Mouse (Mus musculus) neural tube, embryonic 14.5 days (tissue): ENCODE results near the gene Fam124b. TPM values are rescaled to one million over a fixed set of nuclear protein-coding genes. Genes with fewer than 3 reads are reported as not detected.

Experiments
- ATAC-seq: fragments of 200-750 bp; cut with Nextera tagmentation; 2 replicates; pipeline ENCODE4 v1.8.0; 2017; ENCODE audit warnings: low read depth, mild to moderate bottlenecking, moderate TSS enrichment, moderate library complexity
- H3K27ac ChIP-seq: fragments of 300-500 bp; sonication (generic); 2 replicates; pipeline ENCODE4 v1.5.1; 2014; ENCODE audit warnings: low read depth, mild to moderate bottlenecking, control low read depth, low read length, moderate library complexity, mixed read lengths
- H3K27me3 ChIP-seq: fragments of 300-500 bp; sonication (generic); 2 replicates; pipeline ENCODE4 v1.6.1; 2014; ENCODE audit warnings: low read length; ENCODE audit not compliant: control insufficient read depth, insufficient read depth
- H3K36me3 ChIP-seq: fragments of 300-500 bp; sonication (generic); 2 replicates; pipeline ENCODE4 v1.6.1; 2014; ENCODE audit warnings: low read length, mixed read lengths; ENCODE audit not compliant: control insufficient read depth, insufficient read depth
- H3K4me1 ChIP-seq: fragments of 300-500 bp; sonication (generic); 2 replicates; pipeline ENCODE4 v1.6.1; 2014; ENCODE audit warnings: low read length; ENCODE audit not compliant: control insufficient read depth, insufficient read depth
- H3K4me2 ChIP-seq: fragments of 300-500 bp; sonication (generic); 2 replicates; pipeline ENCODE4 v1.6.1; 2014; ENCODE audit warnings: mild to moderate bottlenecking, low read depth, low read length, control low read depth
- H3K4me3 ChIP-seq: fragments of 300-500 bp; sonication (generic); 2 replicates; pipeline ENCODE4 v1.5.1; 2014; ENCODE audit warnings: low read depth, low read length, control low read depth, mixed read lengths
- H3K9ac ChIP-seq: fragments of 300-500 bp; sonication (generic); replicated peaks from 2 replicates; pipeline ENCODE4 v1.6.1; 2014; ENCODE audit warnings: low read depth, mild to moderate bottlenecking, control low read depth, low read length, mixed read lengths
- H3K9me3 ChIP-seq: fragments of 300-500 bp; sonication (generic); 2 replicates; pipeline ENCODE4 v1.6.1; 2016; ENCODE audit warnings: low read length; ENCODE audit not compliant: control insufficient read depth
- WGBS: fragments of 180-500 bp; shearing (Covaris S2); extraction: QIAGEN DNeasy Blood & Tissue Kit; methylation state at CpG from one replicate; pipeline ENCODE4 v1.1.7; 2014; 5-methylcytosine and 5-hydroxymethylcytosine counted together
- polyA plus RNA-seq: library from polyadenylated mRNA; unstranded; fragments of >200 nt; fragmentation: Nextera tagmentation; extraction: Ambion mirVana; gene quantifications from 2 replicates; pipeline ENCODE4 v1.2.1, GENCODE M21; 2014

Gene Fam124b
- 0.48 and 0.56 TPM in 2 replicates for polyA plus RNA-seq

GRCm38 (mm10) chr1:80218268-80218667 is at the start of gene Fam124b:
Fam124b (minus strand) TSS chr1:80218473.
- no peak within 1 kb of the TSS for H3K27ac ChIP-seq
- H3K4me1 ChIP-seq = no peaks in the 10 kb centered on the region
- no peak within 1 kb of the TSS for H3K4me3 ChIP-seq
- H3K4me2 ChIP-seq = no peak within 1 kb of the TSS
- H3K36me3 ChIP-seq = no peaks in the 10 kb centered on the region
- H3K27me3 ChIP-seq = no peaks in the 10 kb centered on the region
- no peak; the same call in 1 of the 2 replicates for ATAC-seq
- WGBS = 68% methylated on average over 6 of the region's 6 CpGs
- H3K9ac ChIP-seq = no peak within 1 kb of the TSS
- H3K9me3 ChIP-seq = no peaks in the 10 kb centered on the region

GRCm38 (mm10) chr1:80260443-80260842 is 42.2 kb upstream of the Fam124b start:
- Histone ChIP-seq H3K4me3 (no peak overlapping the region), H3K27me3 (no peaks in the 10 kb centered on the region), H3K27ac (no peak overlapping the region), H3K36me3 (no peaks in the 10 kb centered on the region), H3K4me2 (no peak overlapping the region), H3K9me3 (no peaks in the 10 kb centered on the region), H3K9ac (no peak overlapping the region), H3K4me1 (no peaks in the 10 kb centered on the region)
- WGBS = 48% methylated on average over 1 of the region's 1 CpGs
- no peak for ATAC-seq

- Histone ChIP-seq H3K4me1 (no peaks in the 10 kb centered on the region), H3K36me3 (no peaks in the 10 kb centered on the region), H3K4me3 (no peak overlapping the region), H3K27ac (no peak overlapping the region), H3K27me3 (no peaks in the 10 kb centered on the region), H3K9ac (no peak overlapping the region), H3K9me3 (no peaks in the 10 kb centered on the region), H3K4me2 (no peak overlapping the region)
- WGBS = 75% methylated on average over 4 of the region's 4 CpGs
- ATAC-seq = no peak
These were observed 40.4 kb upstream of the Fam124b start for GRCm38 (mm10) chr1:80258632-80259031.

- Histone ChIP-seq H3K9me3 (no peaks in the 10 kb centered on the region), H3K4me2 (no peak overlapping the region), H3K4me3 (no peak overlapping the region), H3K4me1 (no peaks in the 10 kb centered on the region), H3K9ac (no peak overlapping the region), H3K36me3 (no peaks in the 10 kb centered on the region), H3K27ac (no peak overlapping the region), H3K27me3 (no peaks in the 10 kb centered on the region)
- no peak for ATAC-seq
These were observed 35.0 kb upstream of the Fam124b start for GRCm38 (mm10) chr1:80253309-80253708.

- Histone ChIP-seq H3K9ac (no peak overlapping the region), H3K4me3 (no peak overlapping the region), H3K27ac (no peak overlapping the region), H3K36me3 (no peaks in the 10 kb centered on the region), H3K9me3 (no peaks in the 10 kb centered on the region), H3K4me2 (no peak overlapping the region), H3K4me1 (no peaks in the 10 kb centered on the region), H3K27me3 (no peaks in the 10 kb centered on the region)
- WGBS = 95% methylated on average over 5 of the region's 5 CpGs
- no peak for ATAC-seq
These were observed 32.0 kb upstream of the Fam124b start for GRCm38 (mm10) chr1:80250247-80250646.

GRCm38 (mm10) chr1:80247131-80247530 is 28.9 kb upstream of the Fam124b start:
- H3K27me3 ChIP-seq = no peaks in the 10 kb centered on the region
- no peak overlapping the region for H3K9ac ChIP-seq
- H3K4me3 ChIP-seq = no peak overlapping the region
- H3K9me3 ChIP-seq = no peaks in the 10 kb centered on the region
- ATAC-seq = no peak
- H3K4me1 ChIP-seq = no peaks in the 10 kb centered on the region
- H3K36me3 ChIP-seq = no peaks in the 10 kb centered on the region
- no peak overlapping the region for H3K27ac ChIP-seq
- H3K4me2 ChIP-seq = no peak overlapping the region

GRCm38 (mm10) chr1:80244123-80244522 is 25.9 kb upstream of the Fam124b start:
- H3K4me2 ChIP-seq = no peak overlapping the region

GRCm38 (mm10) chr1:80241579-80241978 is 23.3 kb upstream of the Fam124b start:
- ATAC-seq = no peak
- Histone ChIP-seq H3K4me1 (no peaks in the 10 kb centered on the region), H3K4me2 (no peak overlapping the region), H3K36me3 (no peaks in the 10 kb centered on the region), H3K9ac (no peak overlapping the region), H3K4me3 (no peak overlapping the region), H3K27me3 (no peaks in the 10 kb centered on the region), H3K9me3 (no peaks in the 10 kb centered on the region), H3K27ac (no peak overlapping the region)
- 93% methylated on average over 6 of the region's 6 CpGs for WGBS

More at GRCm38 (mm10) chr1:80244123-80244522, 25.9 kb upstream of the Fam124b start:
- Histone ChIP-seq H3K36me3 (no peaks in the 10 kb centered on the region), H3K27me3 (no peaks in the 10 kb centered on the region), H3K9ac (no peak overlapping the region), H3K27ac (no peak overlapping the region), H3K9me3 (no peaks in the 10 kb centered on the region), H3K4me1 (no peaks in the 10 kb centered on the region), H3K4me3 (no peak overlapping the region)
- WGBS = 72% methylated on average over 3 of the region's 3 CpGs
- no peak for ATAC-seq

- H3K27ac ChIP-seq = no peak overlapping the region
- no peak overlapping the region for H3K4me3 ChIP-seq
- no peaks in the 10 kb centered on the region for H3K36me3 ChIP-seq
- H3K9ac ChIP-seq = no peak overlapping the region
- ATAC-seq = peak; percentile 31; the same call in 1 of the 2 replicates
- H3K4me1 ChIP-seq = no peaks in the 10 kb centered on the region
- H3K4me2 ChIP-seq = no peak overlapping the region
- 26% methylated on average over 12 of the region's 12 CpGs for WGBS
- no peaks in the 10 kb centered on the region for H3K9me3 ChIP-seq
- H3K27me3 ChIP-seq = no peaks in the 10 kb centered on the region
These were observed 21.9 kb upstream of the Fam124b start for GRCm38 (mm10) chr1:80240017-80240660.
